Mouse (Mus musculus) CD4-positive naive resting alpha-beta T cell, adult 57 days (primary cell): ENCODE data around the gene Gab1. TPM values are rescaled to one million over a fixed set of nuclear protein-coding genes. Genes with fewer than 3 reads are reported as not detected.

Source experiments
- total RNA-seq: library from RNA; stranded (reverse); gene quantifications from one replicate; pipeline ENCODE4 v1.2.4, GENCODE M21; 2023

Gab1 gene
- total RNA-seq, result 0.53 TPM

DNA sequence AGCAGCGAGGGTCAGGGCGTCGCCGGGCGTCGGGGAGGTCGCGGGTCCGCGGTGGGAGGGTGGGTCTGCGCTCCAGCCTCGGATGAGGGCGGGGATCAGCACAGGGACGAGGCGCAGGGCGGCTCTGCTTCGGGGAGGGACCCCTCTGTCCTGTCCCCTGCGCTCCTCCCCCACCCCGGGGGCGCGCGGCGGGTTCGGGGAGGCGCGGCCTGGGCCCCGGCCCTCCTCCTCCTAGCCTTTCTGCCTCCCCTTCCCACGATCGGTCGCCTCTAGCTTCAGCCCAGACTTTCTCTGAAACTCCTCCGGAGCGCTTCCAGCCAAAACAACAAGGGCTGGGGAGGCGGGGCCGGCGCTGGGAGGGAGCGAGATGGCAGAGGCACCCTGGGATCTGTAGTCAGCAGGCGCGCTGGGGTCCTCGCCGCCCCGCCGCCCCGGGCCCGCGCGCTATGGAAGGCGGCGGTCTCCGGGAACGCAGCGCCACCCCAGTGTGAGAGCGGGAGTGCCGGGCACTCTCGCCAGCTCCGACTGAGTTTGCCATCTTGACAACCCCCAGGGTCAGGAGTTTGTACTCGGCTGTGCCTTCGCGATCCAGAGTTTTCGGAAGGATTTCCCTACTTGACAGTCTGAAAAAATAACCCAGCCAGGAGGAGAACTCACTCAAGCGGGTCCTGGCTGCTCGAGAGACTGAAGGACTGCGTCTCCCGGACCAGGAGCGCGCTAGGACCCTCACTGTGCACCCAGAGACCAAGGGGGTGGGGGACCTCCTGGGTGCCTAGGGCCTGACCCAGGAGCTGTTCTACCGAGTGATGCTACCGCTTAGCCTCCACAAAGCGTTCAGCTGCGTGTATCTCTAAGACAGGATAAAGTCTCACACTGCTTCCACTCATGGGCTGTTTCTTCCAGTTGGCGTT, at the start of gene Gab1:
Gab1 (minus strand) TSS at position 324 of the 911 bp plus-strand sequence.

DNA sequence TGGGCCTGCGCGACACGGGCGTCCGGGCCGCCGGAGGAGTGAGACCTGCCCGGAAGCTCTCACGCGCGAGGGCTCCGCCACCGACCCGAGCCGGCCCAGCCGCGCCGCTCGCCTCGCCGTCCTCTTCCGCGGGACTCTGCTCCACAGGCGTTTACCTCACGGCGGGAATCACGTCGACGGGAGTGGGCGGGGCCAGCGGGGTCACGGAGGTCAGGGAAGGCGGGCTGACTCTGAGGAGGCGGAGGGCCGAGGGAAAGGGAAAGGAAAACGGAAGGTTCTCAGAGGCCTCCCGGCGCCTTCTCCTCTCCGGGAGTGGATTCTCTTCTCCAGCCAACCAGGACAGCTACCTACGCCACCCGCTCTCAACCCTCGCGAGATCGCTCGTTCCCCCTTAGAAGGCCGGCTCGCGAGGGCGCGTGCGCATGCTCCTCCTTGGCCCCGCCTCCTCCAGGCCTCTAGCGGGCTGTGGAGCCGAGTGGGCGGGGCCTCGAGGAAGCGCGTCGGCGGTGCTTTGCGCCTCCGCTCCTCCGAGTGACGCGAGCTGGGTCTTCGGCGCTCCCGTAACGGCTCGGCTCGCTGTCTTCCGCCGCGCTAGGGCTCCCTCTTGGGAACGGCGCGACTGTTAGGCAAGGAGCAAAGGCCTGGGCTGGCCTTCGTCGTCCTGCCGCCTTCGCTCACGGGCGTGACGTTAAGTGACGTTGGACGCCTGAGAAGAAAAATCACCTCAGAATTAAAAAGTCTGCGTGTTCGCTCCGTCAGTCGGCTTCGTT, 141.0 kb downstream of the Gab1 start, which contains the start of gene Smarca5:
Smarca5 (minus strand) TSS at position 343 of the 770 bp plus-strand sequence.

Other genes starting within 250 kb of the Gab1 start
- gene Smarca5, start 141.0 kb downstream of the Gab1 start, total RNA-seq, result 176 TPM
- gene Usp38, start 134.4 kb upstream of the Gab1 start, total RNA-seq, result 78.9 TPM